Mouse (Mus musculus) G1E-ER4 (cell line): ENCODE results near the gene Drd3. TPM values are rescaled to one million over a fixed set of nuclear protein-coding genes. Genes with fewer than 3 reads are reported as not detected.

Experiments used
- GATA1 ChIP-seq: IDR thresholded peaks from one replicate; pipeline ENCODE4 v1.8.0; 2012; ENCODE audit warnings: low read length, inconsistent platforms
- polyA plus RNA-seq: library from polyadenylated mRNA; stranded (reverse); fragments of >175 nt; gene quantifications from 2 replicates; pipeline ENCODE4 v1.2.3, GENCODE M21; 2012

The Drd3 gene
- polyA plus RNA-seq, 1 experiment, result not detected

DNA sequence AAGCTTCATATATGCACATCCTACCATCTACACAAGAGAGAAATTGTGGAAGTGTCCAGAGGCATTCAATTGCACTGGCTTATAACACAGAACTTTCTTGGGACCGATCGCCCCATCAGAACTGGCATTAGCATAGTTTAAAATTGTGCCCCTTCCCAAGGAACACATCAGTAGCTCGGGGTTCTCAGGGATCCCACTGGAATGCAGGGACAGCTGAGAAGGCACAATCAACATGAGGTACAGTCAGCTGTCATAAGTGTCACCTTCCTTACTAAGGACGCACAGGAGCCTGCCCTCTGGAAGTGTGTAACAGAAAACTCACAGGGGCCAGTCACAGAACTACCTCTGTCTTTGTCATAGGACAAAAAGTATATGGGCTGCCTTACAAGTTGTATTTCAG is 19.7 kb downstream of the Drd3 start:
- TF ChIP-seq GATA1, result no peak

DNA sequence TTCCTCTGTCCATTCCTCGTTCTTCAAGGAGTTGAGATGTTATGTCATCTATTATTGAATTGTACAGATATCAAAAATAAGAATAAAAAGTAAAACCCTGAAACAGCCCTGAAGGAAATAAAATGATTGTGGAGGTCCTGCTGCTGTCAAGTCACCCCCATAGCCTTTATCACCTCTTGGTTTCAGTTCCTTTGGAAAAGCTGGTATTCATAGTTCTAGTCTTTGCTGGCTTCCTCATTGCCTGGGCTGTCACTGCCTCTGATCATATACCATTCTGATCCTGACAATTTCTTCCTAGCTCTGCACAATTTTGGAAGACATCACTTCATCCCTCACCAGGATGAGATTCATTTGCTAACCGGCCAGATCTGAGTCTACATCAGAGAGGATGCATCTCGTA is 23.1 kb downstream of the Drd3 start:
- TF ChIP-seq GATA1, result no peak

DNA sequence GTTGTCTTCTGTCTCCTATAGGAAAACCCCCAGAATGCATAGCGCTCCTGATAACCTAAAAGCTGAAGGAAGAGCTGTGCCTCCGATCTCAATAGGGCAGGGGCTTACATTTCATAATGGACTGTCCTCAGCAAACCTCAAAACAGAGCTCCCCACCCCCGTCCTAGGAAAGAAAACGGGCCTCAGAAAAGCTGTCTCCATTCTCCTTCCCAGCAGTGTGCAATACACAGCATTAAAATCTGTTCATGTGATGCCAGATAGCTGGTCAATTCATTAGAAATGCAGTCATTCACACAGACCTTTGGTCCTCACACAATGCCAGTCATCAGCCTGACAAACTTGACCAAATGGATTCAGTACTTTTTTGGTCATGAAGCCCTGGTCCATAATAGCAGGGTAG is 45.7 kb downstream of the Drd3 start:
- no peak for TF ChIP-seq GATA1

DNA sequence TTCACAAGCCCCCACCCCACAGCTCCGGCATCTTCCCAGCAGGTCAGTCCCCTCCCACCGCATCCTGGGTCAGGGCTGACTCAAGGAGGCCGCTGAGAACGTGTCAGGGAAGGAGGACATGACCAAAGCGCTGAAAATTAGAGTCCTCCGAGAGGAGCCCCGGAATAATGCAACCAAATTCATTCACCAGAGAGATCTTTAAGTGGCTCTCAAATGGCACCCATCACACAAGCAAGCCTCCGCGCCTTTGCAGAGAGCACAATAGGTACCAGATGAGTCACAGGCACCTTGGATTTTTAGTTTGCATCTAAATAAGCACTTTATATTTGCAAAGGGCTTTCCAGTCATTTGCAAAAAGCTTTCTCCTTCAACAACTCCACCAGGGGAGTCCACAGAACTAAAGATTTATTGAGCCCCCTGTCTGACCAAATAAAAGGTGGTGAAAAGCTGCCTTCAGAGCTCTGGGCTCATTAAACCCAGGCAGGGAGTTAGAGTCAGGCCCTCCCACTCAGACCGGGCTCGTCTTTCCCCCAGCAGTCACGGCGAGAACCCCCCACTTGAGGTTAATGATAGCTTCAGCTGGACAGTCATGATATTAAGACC is 46.4 kb downstream of the Drd3 start:
- no peak for TF ChIP-seq GATA1

DNA sequence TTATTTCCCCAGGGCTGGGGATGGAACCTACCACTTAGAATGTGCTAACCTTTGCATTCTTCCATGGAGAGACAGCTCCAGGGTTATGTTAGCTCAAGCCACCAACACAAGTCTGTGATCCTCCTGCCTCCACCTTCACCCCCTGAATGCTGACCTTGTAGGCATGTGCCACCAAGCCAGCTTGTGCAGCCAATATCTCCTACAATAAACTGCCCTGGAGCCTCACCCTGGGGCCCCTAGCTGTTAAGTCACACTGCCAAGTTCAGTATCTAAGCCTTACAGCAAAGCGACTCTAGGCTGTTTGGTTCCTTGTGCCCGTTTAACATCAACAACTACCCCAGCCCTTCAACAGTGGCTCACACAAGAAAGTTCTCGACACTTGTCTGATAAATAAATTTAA is 47.3 kb downstream of the Drd3 start:
- no peak for TF ChIP-seq GATA1

DNA sequence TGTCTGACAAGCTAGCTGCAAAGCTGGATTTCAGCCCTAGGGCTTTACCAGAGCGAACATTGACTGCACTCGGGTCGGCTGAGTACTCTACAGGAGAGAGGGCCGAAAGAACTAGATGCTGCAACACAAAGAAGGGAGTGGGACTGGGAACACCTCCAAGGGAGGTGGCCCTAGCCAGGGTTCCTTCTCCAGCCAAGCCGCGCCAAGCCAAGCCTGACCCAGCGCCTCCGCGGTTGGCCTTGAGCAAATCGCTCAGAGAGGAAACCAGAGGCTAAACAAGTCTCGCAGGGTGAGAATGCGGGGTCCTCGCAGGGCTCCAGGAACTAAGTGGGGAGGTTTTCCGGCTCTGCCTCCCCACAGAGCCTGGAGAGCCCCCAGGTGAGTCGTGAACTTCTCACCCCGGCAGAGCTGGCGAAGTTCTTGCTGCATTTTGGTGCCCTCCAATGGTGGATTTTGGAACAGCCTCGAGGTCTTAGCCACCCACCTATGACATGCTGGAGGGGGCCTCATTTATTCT is 48.0 kb downstream of the Drd3 start:
- no peak for TF ChIP-seq GATA1

DNA sequence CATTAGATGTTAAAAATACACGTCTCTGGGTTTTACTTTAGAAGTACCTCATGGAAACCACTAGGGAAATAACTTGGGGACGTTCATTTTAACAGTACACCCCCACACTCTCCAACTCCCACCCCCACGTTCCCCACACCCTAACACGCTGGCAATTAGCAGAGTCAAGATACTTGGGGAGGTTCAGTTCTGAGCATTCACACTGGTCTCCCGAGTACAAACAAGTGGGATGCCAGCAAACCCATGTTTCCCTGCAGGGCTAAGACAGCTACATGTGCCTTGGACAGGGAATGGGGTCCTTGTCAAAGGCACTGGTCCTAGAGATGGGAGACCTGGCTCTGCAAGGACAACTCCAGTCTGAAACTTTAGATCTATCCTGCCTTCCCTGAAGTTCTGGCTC is 48.6 kb downstream of the Drd3 start:
- TF ChIP-seq GATA1, result no peak

DNA sequence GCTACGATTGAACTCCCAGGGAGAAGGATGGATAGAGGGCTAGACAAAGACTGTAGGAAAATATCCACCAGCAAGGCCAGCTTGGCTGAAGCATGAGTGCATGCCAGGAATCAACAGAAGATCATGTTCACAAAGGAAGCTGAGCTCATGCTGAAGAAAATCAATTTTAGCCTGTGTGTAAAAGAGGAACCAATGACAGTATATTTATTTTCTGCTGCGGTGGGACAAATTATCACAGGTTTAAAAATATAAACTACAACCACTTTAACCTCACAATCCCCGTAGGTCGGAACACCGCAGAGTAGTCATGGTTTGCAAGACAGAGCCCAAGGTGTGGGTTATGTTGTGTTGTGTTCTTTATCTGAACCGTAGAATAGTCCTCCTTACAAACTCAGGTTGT is 50.5 kb downstream of the Drd3 start:
- TF ChIP-seq GATA1, result no peak

DNA sequence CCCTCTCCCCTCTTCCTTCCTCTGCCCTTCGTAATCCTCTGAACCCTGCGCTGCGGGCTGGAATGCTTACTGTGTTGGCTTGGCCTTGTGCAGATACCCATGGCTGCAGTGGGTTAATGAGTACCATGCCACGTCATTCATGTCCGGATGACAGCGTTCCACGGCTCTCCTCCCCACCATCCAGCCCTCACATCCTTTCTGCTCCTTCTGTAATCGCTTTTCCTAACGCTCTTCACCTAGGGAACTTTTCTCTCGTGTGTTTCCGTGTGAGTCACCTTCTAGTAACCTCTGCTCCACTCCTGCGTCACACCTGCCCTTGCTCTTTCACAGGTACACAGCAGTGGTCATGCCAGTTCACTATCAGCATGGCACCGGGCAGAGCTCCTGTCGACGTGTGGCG is 53.2 kb downstream of the Drd3 start:
- no peak for TF ChIP-seq GATA1

DNA sequence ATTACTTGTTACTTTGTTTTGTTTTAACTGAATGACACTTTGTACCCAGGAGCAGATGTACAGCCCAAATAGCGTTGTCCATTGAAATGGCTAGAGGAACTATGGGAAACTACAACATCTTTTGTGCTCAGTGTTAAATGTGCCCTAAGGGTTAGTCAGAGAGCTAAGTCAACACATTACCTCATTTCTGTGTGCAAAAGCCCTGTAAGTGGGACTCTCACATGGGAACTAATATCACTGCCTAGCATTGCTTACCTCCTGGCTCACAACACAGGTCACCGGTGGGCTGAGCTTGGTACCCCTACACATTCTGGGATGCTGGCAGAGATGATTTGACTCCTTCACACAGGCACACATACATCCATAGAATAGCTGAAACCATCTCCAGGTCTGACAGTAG is 55.6 kb downstream of the Drd3 start:
- TF ChIP-seq GATA1, result no peak

DNA sequence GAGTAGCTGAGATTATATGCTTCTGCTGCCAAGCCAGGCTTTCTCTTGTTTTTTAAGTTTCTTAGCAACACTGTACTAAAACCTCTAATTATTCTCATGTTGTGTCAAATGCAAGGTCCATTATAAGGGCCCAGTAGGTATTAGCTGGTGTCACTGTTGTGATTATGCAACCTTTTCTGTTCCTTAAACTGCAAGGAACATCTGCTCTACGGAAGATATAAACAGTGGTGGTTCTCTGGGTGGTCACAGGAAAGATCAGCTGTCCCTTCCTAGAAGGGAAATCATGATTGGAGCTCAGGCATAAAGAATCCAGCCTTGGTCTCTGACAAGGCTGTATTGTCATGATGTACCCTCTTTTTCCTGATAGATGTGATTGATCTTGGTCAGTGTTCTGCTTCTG is 57.6 kb downstream of the Drd3 start:
- no peak for TF ChIP-seq GATA1

DNA sequence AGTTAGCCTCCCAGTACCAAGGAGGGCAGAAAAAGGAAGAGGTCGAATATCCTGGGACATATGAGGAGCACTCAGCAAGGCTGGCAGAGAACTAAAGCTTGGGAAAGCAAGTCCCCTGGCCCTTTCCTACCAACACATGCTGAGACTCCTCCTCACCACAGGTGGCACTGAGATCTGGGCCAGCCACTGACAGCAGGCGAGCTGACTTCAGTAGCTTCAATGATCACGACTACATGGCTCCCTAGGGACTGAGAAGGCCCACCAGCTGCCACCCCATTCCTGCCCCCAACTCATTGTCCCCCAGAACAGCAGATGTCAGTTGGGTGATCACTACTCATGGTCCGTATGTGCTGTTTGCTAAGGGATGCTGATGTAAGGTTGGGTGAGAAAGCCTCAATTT is 60.8 kb downstream of the Drd3 start:
- TF ChIP-seq GATA1, result no peak

DNA sequence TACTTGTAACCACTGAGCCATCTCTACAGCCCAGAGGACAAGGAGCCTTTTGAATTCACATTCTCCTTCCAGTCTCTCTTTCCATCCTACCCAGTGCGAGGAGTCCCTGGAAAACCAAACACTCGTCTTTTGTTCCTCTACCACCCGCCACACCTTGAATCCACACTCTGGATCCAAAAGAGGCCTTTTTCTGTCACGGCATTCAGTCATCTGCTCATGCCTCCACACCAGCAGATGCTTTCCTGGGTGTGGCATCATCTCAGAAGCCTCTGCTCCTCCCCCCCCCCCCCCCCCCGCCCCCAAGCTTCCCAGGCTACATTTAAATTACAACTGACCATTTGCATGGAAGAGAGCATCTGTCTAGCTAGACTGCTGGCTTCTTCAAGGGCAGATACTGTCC is 62.5 kb downstream of the Drd3 start:
- TF ChIP-seq GATA1, result no peak

DNA sequence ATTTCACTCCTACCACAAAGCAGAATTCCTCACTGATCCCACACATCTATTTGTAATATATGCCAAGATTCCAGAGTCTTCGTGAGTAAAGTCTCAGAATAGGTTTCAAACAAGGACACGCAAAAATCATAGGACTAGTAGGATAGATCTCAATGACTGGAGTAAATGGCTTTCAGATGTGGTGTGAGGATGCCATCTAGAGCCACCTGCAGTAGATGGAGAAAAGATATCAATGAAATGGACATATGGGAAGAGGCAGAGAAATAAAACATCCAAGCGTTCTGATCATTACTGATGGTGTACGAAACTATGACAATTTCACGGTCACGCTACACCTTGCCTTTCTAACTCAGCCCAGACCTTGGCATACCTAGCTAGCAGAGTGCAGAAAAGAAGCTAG is 64.6 kb downstream of the Drd3 start:
- no peak for TF ChIP-seq GATA1

DNA sequence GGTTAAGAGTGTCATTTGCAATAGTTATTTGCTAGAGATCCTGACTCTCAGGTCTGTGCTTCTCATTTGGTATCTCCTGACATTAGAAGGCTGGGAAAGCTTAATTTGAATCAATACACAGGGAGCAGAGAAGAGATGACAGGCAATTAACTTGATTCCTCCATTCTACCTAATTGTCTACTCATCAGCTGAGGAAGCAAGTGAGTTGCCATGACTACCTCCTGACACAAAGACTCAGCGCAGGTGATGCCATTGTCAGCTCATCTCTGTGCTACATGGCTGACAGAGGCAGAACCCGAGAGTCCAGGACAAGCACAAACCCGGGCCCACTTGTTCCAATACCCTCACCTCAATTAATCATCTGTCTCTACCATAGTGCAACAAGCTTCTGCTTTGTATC is 73.7 kb downstream of the Drd3 start:
- no peak for TF ChIP-seq GATA1

DNA sequence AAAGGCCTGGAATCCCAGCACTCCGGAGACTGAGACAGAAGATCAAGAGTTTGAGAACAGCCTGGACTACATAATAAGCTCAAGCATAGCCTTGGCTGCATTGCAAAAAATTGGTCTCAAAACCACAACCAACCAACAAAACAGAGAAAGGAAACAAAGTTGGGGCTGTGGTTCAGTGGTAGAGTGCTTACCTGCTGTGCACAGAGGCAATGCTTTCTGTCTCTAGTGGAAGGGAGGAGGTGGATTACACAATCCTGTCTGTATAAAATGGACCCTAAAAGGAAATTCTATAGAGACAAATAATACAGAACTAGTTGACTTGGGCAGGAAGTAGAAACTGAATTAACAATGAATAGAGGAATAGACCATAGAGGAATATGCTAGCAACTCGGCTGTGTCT is 78.1 kb downstream of the Drd3 start:
- no peak for TF ChIP-seq GATA1

DNA sequence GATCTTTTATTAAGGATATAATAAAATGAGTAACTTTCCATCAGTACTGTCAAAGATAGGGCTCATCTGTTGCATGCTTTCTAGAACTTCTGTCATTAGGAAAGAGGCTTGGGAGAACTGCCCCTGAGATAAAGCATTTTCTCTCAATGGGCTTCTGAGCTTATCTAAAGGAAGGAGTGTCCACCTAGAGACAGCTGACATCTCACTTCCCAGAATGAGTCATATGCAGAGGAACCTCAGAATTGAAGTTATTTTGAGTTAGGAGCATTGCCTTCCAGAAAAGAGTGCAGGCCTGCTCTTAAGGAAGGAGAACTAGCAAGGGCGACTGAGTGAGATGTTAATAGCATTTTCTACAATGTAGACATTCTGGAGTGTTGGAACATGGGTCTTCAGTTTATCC is 87.4 kb downstream of the Drd3 start:
- no peak for TF ChIP-seq GATA1

DNA sequence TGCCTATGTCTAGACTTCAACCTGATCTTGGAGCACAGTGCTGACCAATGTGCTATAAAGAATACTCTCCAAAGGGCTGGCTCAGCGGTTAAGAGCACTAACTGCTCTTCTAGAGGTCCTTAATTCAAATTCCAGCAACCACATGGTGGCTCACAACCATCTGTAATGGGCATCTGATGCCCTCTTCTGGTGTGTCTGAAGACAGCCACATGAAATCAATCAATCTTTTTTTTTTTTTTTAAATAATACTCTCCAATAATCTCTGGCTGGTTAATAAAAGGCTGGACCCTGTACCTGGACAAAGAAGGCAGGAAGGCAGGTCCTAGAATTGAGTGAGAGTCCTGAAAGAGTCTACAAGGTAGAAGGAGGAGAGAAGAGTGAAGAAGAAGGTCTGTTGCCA is 96.0 kb downstream of the Drd3 start:
- no peak for TF ChIP-seq GATA1

DNA sequence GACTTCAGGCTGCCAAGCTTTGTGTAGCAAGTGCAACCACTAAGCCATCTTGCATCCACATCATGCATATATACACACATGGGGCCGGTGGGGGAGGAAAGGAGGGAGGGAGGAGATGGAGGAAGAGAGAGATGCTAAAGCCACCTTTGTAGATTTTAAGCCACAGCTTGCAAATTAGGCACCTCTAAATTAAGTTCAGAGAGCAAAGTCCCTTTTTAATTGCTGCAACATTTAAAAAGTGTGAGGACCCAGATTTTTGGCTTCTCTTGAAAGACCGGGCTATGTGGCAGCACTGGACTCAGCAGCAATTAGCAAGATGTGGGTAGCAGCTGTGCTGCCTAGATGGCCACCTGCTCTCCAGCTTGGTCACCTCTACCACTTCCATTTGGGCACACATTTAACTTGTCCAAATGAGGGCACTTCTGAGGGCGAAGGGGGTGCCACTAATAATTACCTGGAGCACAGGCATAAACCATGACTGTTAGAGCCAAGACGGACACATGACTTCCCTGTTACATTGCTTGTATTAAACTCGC is 105.2 kb downstream of the Drd3 start:
- TF ChIP-seq GATA1, result no peak
